Mouse (Mus musculus): Measurements from ENCODE around the gene Olfml1.

GRCm38 (mm10) chr7:107637398-107637797 is 70.2 kb downstream of the Olfml1 start:
- TF ChIP-seq CTCF (conservative IDR thresholded peaks at IDR 0.05; ENCODE audit: low read length) (no peak), POU5F1 (IDR thresholded peaks at IDR 0.05; ENCODE audit: borderline replicate concordance, low read length) (no peak)
